Mouse (Mus musculus) stomach, postnatal 0 days (tissue): ENCODE measurements at regions not wholly inside any gene's neighbourhood (a gene's known extent, or its start where the extent isn't known, plus 50 kb on each side); places are given as distances from the start of the nearest gene placed in this dataset.

Source experiments
- CTCF ChIP-seq: IDR thresholded peaks from 2 replicates; pipeline ENCODE4 v1.5.1; 2016; ENCODE audit warnings: antibody characterized with exemption, low read depth, mild to moderate bottlenecking, moderate library complexity
- EP300 ChIP-seq: optimal IDR thresholded peaks from 2 replicates; pipeline ENCODE3; 2016; ENCODE audit warnings: antibody characterized with exemption

DNA sequence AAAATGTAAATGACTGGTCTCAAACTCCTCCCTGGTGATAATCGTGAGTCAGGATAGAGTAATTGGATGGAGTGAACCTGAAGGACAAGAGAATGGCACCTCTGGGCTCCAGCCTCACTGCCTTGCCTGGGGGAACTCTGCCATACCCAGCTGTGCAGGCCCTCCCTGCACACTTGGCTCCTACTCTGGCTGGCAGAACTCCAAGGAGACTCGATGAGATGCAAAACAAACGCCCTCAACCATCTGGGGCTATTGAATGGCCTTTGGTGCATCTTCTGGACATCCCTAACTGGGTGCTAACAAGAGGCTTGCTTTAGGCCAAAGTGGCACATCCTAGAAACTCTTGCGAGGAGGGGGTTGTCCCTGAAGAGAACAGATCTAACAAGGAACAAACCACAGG lies 81.6 kb upstream of the Bcor start:
- TF ChIP-seq CTCF (no peak), EP300 (no peak)
